Mouse (Mus musculus) liver, postnatal 0 days (tissue): ENCODE data around the gene Tspan15.

ENCODE experiments used
- CTCF ChIP-seq: sonication (generic); IDR thresholded peaks from 2 replicates; pipeline ENCODE4 v1.5.1; 2016; ENCODE audit warnings: antibody characterized with exemption, low read depth
- EP300 ChIP-seq: IDR thresholded peaks from 2 replicates; pipeline ENCODE4 v1.6.1; 2016; ENCODE audit warnings: antibody characterized with exemption, low read depth, mild to moderate bottlenecking

GRCm38 (mm10) chr10:62189910-62190309, 41.1 kb downstream of the Tspan15 start:
- TF ChIP-seq CTCF (no peak), EP300 (no peak)
